Mouse (Mus musculus) CH12.LX (cell line): ENCODE measurements around the gene Gtdc1. TPM values are rescaled to one million over a fixed set of nuclear protein-coding genes. Genes with fewer than 3 reads are reported as not detected.

Experiments used
- DNase-seq: peaks from one replicate; pipeline ENCODE4 v3.0.0-alpha.2; 2013; ENCODE audit errors: extremely low read depth
- H3K27ac ChIP-seq: 2 replicates; pipeline ENCODE4 v1.5.1; 2012; ENCODE audit warnings: low read depth, mild to moderate bottlenecking, control low read depth, moderate library complexity; ENCODE audit not compliant: insufficient read depth
- H3K27me3 ChIP-seq: replicated peaks from 2 replicates; pipeline ENCODE3; 2012; ENCODE audit warnings: inconsistent platforms
- H3K36me3 ChIP-seq, 2 experiments: replicated peaks in 1 of 2; 2 replicates each; pipeline versions ENCODE3 to v1.6.1; 2012; ENCODE audit warnings: inconsistent platforms in 1 of 2, low read length in 1 of 2, mild to moderate bottlenecking in 1 of 2, mixed read lengths in 1 of 2, moderate library complexity in 1 of 2; ENCODE audit not compliant: control insufficient read depth in 1 of 2, insufficient read depth in 1 of 2
- H3K4me1 ChIP-seq, 2 experiments: 2 replicates each; pipeline ENCODE4 v1.6.1; 2012; ENCODE audit warnings: inconsistent platforms in 1 of 2, moderate library complexity in 1 of 2; ENCODE audit not compliant: insufficient read depth in 2 of 2, control insufficient read depth in 1 of 2
- H3K4me2 ChIP-seq: 2 replicates; pipeline ENCODE4 v1.6.1; 2012; ENCODE audit warnings: low read depth, mild to moderate bottlenecking, control low read depth; ENCODE audit not compliant: poor library complexity, insufficient read depth, severe bottlenecking
- H3K4me3 ChIP-seq, 3 experiments: fragments of 150-350 bp in 1 of 3; sonication (generic) in 1 of 3; replicated peaks in 1 of 3; 2 replicates each; pipeline versions ENCODE3 to v1.5.1; 2011 to 2012; ENCODE audit warnings: low read depth in 2 of 3, low read length in 2 of 3, mild to moderate bottlenecking in 2 of 3, moderate library complexity in 2 of 3, control low read depth in 1 of 3, improper control_type of control experiment in 1 of 3, inconsistent platforms in 1 of 3, mixed read lengths in 1 of 3; ENCODE audit not compliant: poor library complexity in 1 of 3
- H3K79me2 ChIP-seq: replicated peaks from 2 replicates; pipeline ENCODE4 v1.6.1; 2012; ENCODE audit warnings: mild to moderate bottlenecking, moderate library complexity; ENCODE audit not compliant: control insufficient read depth, poor library complexity, insufficient read depth, severe bottlenecking; ENCODE audit errors: extremely low read depth
- H3K9ac ChIP-seq: 2 replicates; pipeline ENCODE4 v1.6.1; 2012; ENCODE audit warnings: low read depth, mild to moderate bottlenecking, control low read depth, moderate library complexity; ENCODE audit not compliant: insufficient read depth
- H3K9me3 ChIP-seq: replicated peaks from 2 replicates; pipeline ENCODE3; 2012; ENCODE audit warnings: low read length, inconsistent platforms, mixed read lengths
- CHD1 ChIP-seq: IDR thresholded peaks from 2 replicates; pipeline ENCODE4 v1.6.1; 2012; ENCODE audit warnings: low read depth, low read length, improper control_type of control experiment, inconsistent platforms
- CHD2 ChIP-seq: IDR thresholded peaks from 2 replicates; pipeline ENCODE4 v1.6.1; 2011; ENCODE audit warnings: low read length, improper control_type of control experiment
- EP300 ChIP-seq: IDR thresholded peaks from 2 replicates; pipeline ENCODE4 v1.6.1; 2011; ENCODE audit warnings: low read length, improper control_type of control experiment
- ETS1 ChIP-seq: conservative IDR thresholded peaks from 2 replicates; pipeline ENCODE4 v1.6.1; 2012; ENCODE audit warnings: low read depth, mild to moderate bottlenecking, inconsistent platforms, low read length, improper control_type of control experiment, moderate library complexity
- JUN ChIP-seq: IDR thresholded peaks from 2 replicates; pipeline ENCODE4 v1.6.1; 2011; ENCODE audit warnings: low read depth, mild to moderate bottlenecking, low read length, improper control_type of control experiment, moderate library complexity; ENCODE audit not compliant: insufficient read depth
- MAX ChIP-seq: IDR thresholded peaks from 2 replicates; pipeline ENCODE4 v1.6.1; 2011; ENCODE audit warnings: low read length, improper control_type of control experiment
- MAZ ChIP-seq: IDR thresholded peaks from 2 replicates; pipeline ENCODE4 v1.6.1; 2012; ENCODE audit warnings: low read depth, mild to moderate bottlenecking, inconsistent platforms, low read length, improper control_type of control experiment, moderate library complexity
- NRF1 ChIP-seq: IDR thresholded peaks from 2 replicates; pipeline ENCODE4 v1.6.1; 2014; ENCODE audit warnings: low read depth, mild to moderate bottlenecking, inconsistent platforms, low read length, improper control_type of control experiment, moderate library complexity
- RAD21 ChIP-seq: IDR thresholded peaks from 2 replicates; pipeline ENCODE4 v1.6.1; 2011; ENCODE audit warnings: low read depth, mild to moderate bottlenecking, low read length, improper control_type of control experiment, moderate library complexity
- SIN3A ChIP-seq: IDR thresholded peaks from 2 replicates; pipeline ENCODE4 v1.6.1; 2012; ENCODE audit warnings: low read length, improper control_type of control experiment, inconsistent platforms
- TBP ChIP-seq: conservative IDR thresholded peaks from 2 replicates; pipeline ENCODE4 v1.6.1; 2011; ENCODE audit warnings: low read depth, low read length, improper control_type of control experiment
- TCF12 ChIP-seq: IDR thresholded peaks from 2 replicates; pipeline ENCODE4 v1.6.1; 2014; ENCODE audit warnings: low read depth, mild to moderate bottlenecking, inconsistent platforms, low read length, improper control_type of control experiment
- UBTF ChIP-seq: IDR thresholded peaks from 2 replicates; pipeline ENCODE4 v1.6.1; 2012; ENCODE audit warnings: low read depth, mild to moderate bottlenecking, inconsistent platforms, low read length, improper control_type of control experiment, moderate library complexity
- ZC3H11A ChIP-seq: IDR thresholded peaks from 2 replicates; pipeline ENCODE4 v1.6.1; 2012; ENCODE audit warnings: low read depth, mild to moderate bottlenecking, inconsistent platforms, low read length, improper control_type of control experiment
- ZMIZ1 ChIP-seq: IDR thresholded peaks from 2 replicates; pipeline ENCODE4 v1.6.1; 2012; ENCODE audit warnings: low read depth, mild to moderate bottlenecking, inconsistent platforms, low read length, improper control_type of control experiment
- ZNF384 ChIP-seq: IDR thresholded peaks from 2 replicates; pipeline ENCODE4 v1.6.1; 2012; ENCODE audit warnings: low read depth, low read length, improper control_type of control experiment, inconsistent platforms
- dilution Hi-C: fragments of 300-500 bp; cut with MboI; formaldehyde crosslinking; loops from 2 replicates; pipeline ENCODE4 v1.14.3; 2020; ENCODE audit warnings: low sequenced_read_pairs; ENCODE audit not compliant: extremely low pct_unique_long_range_greater_than_20kb, extremely low pct_ligation_motif_present
- in situ Hi-C: fragments of 300-500 bp; cut with MboI; formaldehyde crosslinking; loops from 3 replicates; pipeline ENCODE4 v1.14.3; 2019; ENCODE audit warnings: low sequenced_read_pairs, low pct_ligation_motif_present, low pct_unique_long_range_greater_than_20kb, mixed read lengths
- polyA plus RNA-seq: library from polyadenylated mRNA; unstranded; fragments of >175 nt; gene quantifications from 2 replicates; pipeline ENCODE4 v1.2.1, GENCODE M21; 2012; ENCODE audit warnings: low read depth; ENCODE audit not compliant: insufficient read length
- total RNA-seq, 2 experiments: library from RNA; depleted of rRNA; stranded (reverse); fragments of 300-350 nt in 1 of 2; fragments of >200 nt in 1 of 2; gene quantifications; 2 replicates each; pipeline ENCODE4 v1.2.3; 2012 to 2014

The Gtdc1 gene
- total and polyA plus RNA-seq, 3 experiments, result 11.1 to 18.2 (median 15.8) TPM

GRCm38 (mm10) chr2:44926167-44926682 is 1.2 kb downstream of the Gtdc1 start:
- peak; percentile 56 for DNase-seq
- Histone ChIP-seq H3K4me2 (peak overlapping the region; percentile 23), H3K9me3 (no peaks in the 10 kb centered on the region), H3K4me1 (peaks cover 6 to 36% of the 10 kb centered on the region in 2 experiments; a peak in 3 of 4 replicates), H3K4me3 (peak overlapping the region; percentile 52 to 83 (median 65)), H3K9ac (peak overlapping the region; percentile 81), H3K27me3 (no peaks in the 10 kb centered on the region), H3K79me2 (peaks cover 18% of the 10 kb centered on the region), H3K27ac (peak overlapping the region; percentile 86), H3K36me3 (peaks cover 0 to 6% of the 10 kb centered on the region in 2 experiments)
- in situ Hi-C loops, result loop anchor here (10.0 kb wide), 2 partner anchors 179 to 271 kb away; no protein-coding TSS in a partner anchor
- dilution Hi-C loops, result no loop called here
- TF ChIP-seq TBP (0 out of 2 replicates have a peak, but pooled peaks have one; percentile 23), JUN (no peak), CHD2 (peak; percentile 93)

- DNase-seq, result no peak
- no peaks in the 10 kb centered on the region for H3K9me3 ChIP-seq
- no peaks in the 10 kb centered on the region for H3K27me3 ChIP-seq
- H3K79me2 ChIP-seq, result peaks cover 21% of the 10 kb centered on the region
- H3K4me2 ChIP-seq, result peak overlapping the region; percentile 40
- peak overlapping the region; percentile 82 for H3K9ac ChIP-seq
- H3K36me3 ChIP-seq, result peaks cover 0 to 6% of the 10 kb centered on the region in 2 experiments
- peak overlapping the region; percentile 74 for H3K27ac ChIP-seq
- H3K4me3 ChIP-seq, result no peak overlapping the region
- in situ Hi-C loops (loop anchor here (10.0 kb wide), 2 partner anchors 180 to 270 kb away; no protein-coding TSS in a partner anchor), dilution Hi-C loops (no loop called here)
- peaks cover 6 to 44% of the 10 kb centered on the region in 2 experiments; a peak in 3 of 4 replicates for H3K4me1 ChIP-seq
- TF ChIP-seq UBTF (no peak), RAD21 (no peak), ZC3H11A (no peak), ZMIZ1 (no peak), MAZ (no peak)
Observed at GRCm38 (mm10) chr2:44924618-44925017, 2.8 kb downstream of the Gtdc1 start.

GRCm38 (mm10) chr2:44923056-44923883 is 4.2 kb downstream of the Gtdc1 start:
- no peak for TF ChIP-seq UBTF
- TF ChIP-seq EP300, result peak; percentile 39; the same call in 1 of the 2 replicates
- TF ChIP-seq SIN3A, result peak; percentile 61
- no peak for TF ChIP-seq NRF1
- peak; percentile 56; the same call in 1 of the 2 replicates for TF ChIP-seq ZNF384
- peak; percentile 40; the same call in 1 of the 2 replicates for TF ChIP-seq ETS1
- TF ChIP-seq TCF12, result 0 out of 2 replicates have a peak, but pooled peaks have one; percentile 8
- TF ChIP-seq MAX, result no peak
- peak; percentile 92 for TF ChIP-seq CHD1
- TF ChIP-seq, all 38 proteins: peak for 6
- Histone ChIP-seq H3K4me2 (peak overlapping the region; percentile 97; the same call in 1 of the 2 replicates), H3K27ac (peak overlapping the region; percentile 89), H3K4me3 (peak overlapping the region; percentile 28 to 52 (median 45)), H3K36me3 (no peaks in the 10 kb centered on the region), H3K79me2 (peaks cover 24% of the 10 kb centered on the region), H3K27me3 (no peaks in the 10 kb centered on the region), H3K9ac (peak overlapping the region; percentile 71), H3K9me3 (no peaks in the 10 kb centered on the region), H3K4me1 (peaks cover 0 to 33% of the 10 kb centered on the region in 2 experiments; a peak in 2 of 4 replicates)
- DNase-seq, result peak; percentile 28
- dilution Hi-C loops, result no loop called here
- in situ Hi-C loops, result loop anchor here (10.0 kb wide), 2 partner anchors 182 to 268 kb away; no protein-coding TSS in a partner anchor
